Mouse (Mus musculus) spleen, adult 12 weeks (tissue): ENCODE measurements around the gene Pspc1.

Source experiments
- DNase-seq: peaks from one replicate; pipeline ENCODE4 v3.0.0; 2022; ENCODE audit warnings: low spot score

Gene Pspc1

GRCm38 (mm10) chr14:56697836-56698235, 80.3 kb downstream of the Pspc1 start:
- no peak for DNase-seq

GRCm38 (mm10) chr14:56695495-56695894, 82.6 kb downstream of the Pspc1 start:
- no peak for DNase-seq

GRCm38 (mm10) chr14:56689766-56690165, 88.3 kb downstream of the Pspc1 start:
- no peak for DNase-seq

- no peak for DNase-seq
Observed at GRCm38 (mm10) chr14:56689116-56689515, 89.0 kb downstream of the Pspc1 start.

- no peak for DNase-seq
Observed at GRCm38 (mm10) chr14:56685426-56685825, 92.7 kb downstream of the Pspc1 start.
